Mouse (Mus musculus) cerebellum, adult 2 months (tissue): ENCODE measurements around the gene Dgkz.

Source experiments
- CTCF ChIP-seq: fragments of 200-500 bp; IDR thresholded peaks from 2 replicates; pipeline ENCODE4 v1.5.1; 2011; ENCODE audit warnings: low read depth, mild to moderate bottlenecking, control low read depth, low read length, moderate library complexity, borderline replicate concordance; ENCODE audit not compliant: insufficient read depth
- POLR2A ChIP-seq: fragments of 200-500 bp; IDR thresholded peaks from 2 replicates; pipeline ENCODE4 v1.6.1; 2011; ENCODE audit warnings: low read length, control low read depth, borderline replicate concordance; ENCODE audit not compliant: insufficient read depth

- TF ChIP-seq CTCF (no peak), POLR2A (no peak)
Observed at GRCm38 (mm10) chr2:91900431-91900830, 75.2 kb downstream of the Dgkz start.
